ENCODE assay signal across 8 mouse cellular contexts in the genomic region with DNA sequence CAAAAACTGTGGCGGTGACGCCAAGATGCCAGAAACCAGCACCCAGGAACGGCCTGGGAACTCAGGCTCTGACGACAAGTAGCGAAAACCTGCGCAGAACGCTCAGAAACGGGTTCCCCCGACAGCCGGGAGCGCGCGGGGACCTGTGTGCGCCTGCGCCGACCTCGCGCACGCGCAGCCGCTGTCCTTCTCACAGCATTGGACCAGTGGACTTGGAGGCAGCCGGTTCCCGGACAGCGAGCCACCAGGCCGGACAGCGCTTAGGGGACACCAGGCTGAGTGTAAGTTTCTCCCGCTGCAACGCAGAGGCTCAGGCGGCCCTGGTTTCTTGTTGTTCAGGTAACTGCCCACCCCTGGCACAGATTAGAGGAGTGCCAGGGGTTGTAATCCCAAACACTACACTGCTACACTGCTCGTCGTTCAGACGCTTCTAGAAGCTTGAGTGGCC. TPM values are rescaled to one million over a fixed set of nuclear protein-coding genes. Genes with fewer than 3 reads are reported as not detected.
DNase-seq lines count a peak whose midpoint lies in the region; ATAC-seq lines count a peak whose summit lies in the region.

A gene (plus strand): TSS at position 167 of the 448 bp plus-strand sequence.

- peak within 1 kb of the TSS; percentile 70 for H3K4me3 ChIP-seq in hindbrain, embryonic 10.5 days

- WGBS in hindbrain, embryonic 10.5 days = under 1% methylated on average over 32 of the region's 32 CpGs

- ATAC-seq in frontal cortex, adult (ENCODE audit: low TSS enrichment) = peak; percentile 87

- peak within 1 kb of the TSS; percentile 89 for H3K27ac ChIP-seq in hindbrain, embryonic 10.5 days

- peaks cover 10% of the 10 kb centered on the region for H3K36me3 ChIP-seq in hindbrain, embryonic 10.5 days

- peaks cover 52% of the 10 kb centered on the region for H3K4me1 ChIP-seq in hindbrain, embryonic 10.5 days (replicated peaks)

- no peaks in the 10 kb centered on the region for H3K27me3 ChIP-seq in hindbrain, embryonic 10.5 days (ENCODE audit: insufficient read depth, poor library complexity, severe bottlenecking)

- no peaks in the 10 kb centered on the region for H3K9me3 ChIP-seq in hindbrain, embryonic 10.5 days

- peak; percentile 78 for DNase-seq in MEL-GATA-1-ER (ENCODE audit: extremely low read depth, low read depth)
- peak; percentile 87 for DNase-seq in cerebellum, adult 8-10 months
- DNase-seq in hindbrain, embryonic 10.5 days (ENCODE audit: low spot score) = peak; percentile 91
- DNase-seq in layer of hippocampus, postnatal 10 days (ENCODE audit: low spot score in 2 of 2) = peak; percentile 86 to 89
- DNase-seq in lung, postnatal 10 days = peak; percentile 93
- DNase-seq in ovary, postnatal 36 days (ENCODE audit: low spot score) = peak; percentile 90
- peak; percentile 81 for DNase-seq in thymus, postnatal 25 days

RNA-seq across cellular contexts. Expression of the gene that starts here (rescaled TPM):
- 31.6 and 34.3 TPM in 2 replicates for polyA plus RNA-seq in hindbrain, embryonic 10.5 days (2016; fragmentation: Nextera tagmentation; extraction: Ambion mirVana)
- total RNA-seq in layer of hippocampus, postnatal 10 days (2021) = 10 to 100 TPM; 65.9 to 70.0 TPM

Comparison
In these comparisons a context has a peak if more than half of its experiments do, and no peak if none do; other contexts are left out.
1. Peak in every context shown above with its lines: DNase-seq, ATAC-seq, H3K4me3 ChIP-seq and H3K27ac ChIP-seq.